Mouse (Mus musculus) adrenal gland, postnatal 4 days (tissue): ENCODE data around the gene Slc45a3. TPM values are rescaled to one million over a fixed set of nuclear protein-coding genes. Genes with fewer than 3 reads are reported as not detected.

Experiments used
- DNase-seq, 2 experiments: peaks; one replicate each; pipeline ENCODE4 v3.0.0; 2021 to 2022; ENCODE audit warnings: low spot score in 2 of 2, mixed read lengths in 2 of 2
- total RNA-seq, 2 experiments: library from RNA; stranded (reverse); gene quantifications; 2 replicates each; pipeline ENCODE4 v1.2.3; 2021

Slc45a3 gene
- total RNA-seq, 2 experiments from 2014 or later = 11.6 to 15.1 TPM

DNA sequence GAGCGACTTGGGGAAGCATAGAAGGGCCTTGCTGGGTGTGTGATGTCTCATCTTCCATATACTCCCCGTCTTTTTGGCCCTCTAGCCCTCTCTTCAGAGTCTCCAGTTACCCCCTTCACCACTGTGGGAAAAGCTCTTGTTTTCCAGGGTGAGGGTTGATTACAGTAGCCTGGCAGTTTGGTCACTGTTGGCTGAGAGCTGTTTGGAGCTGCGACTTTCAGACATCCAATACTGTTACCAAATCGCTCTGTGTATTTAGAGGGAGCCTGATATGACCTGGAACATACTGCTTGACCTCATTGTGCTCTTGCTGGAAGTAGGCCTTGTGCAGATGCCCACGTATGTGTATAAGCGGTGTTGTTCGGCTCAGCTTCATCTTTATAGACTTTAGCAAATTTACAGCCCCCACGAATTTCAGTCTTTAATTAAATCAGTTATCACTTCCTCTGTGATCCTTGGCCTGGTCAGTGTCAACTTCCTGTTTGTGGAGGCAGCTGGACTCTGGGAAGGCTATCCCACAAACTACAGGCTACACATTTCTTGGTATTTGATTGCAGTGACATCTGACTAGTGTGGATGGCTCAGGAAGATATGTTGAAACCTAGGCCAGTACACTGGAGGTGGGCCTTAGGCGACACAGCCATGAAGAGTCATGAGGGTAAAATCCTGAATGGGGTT, 27.5 kb downstream of the Slc45a3 start:
- no peak for DNase-seq

- no peak for DNase-seq
Measured at GRCm38 (mm10) chr1:131992561-131993001, 29.8 kb downstream of the Slc45a3 start.

DNA sequence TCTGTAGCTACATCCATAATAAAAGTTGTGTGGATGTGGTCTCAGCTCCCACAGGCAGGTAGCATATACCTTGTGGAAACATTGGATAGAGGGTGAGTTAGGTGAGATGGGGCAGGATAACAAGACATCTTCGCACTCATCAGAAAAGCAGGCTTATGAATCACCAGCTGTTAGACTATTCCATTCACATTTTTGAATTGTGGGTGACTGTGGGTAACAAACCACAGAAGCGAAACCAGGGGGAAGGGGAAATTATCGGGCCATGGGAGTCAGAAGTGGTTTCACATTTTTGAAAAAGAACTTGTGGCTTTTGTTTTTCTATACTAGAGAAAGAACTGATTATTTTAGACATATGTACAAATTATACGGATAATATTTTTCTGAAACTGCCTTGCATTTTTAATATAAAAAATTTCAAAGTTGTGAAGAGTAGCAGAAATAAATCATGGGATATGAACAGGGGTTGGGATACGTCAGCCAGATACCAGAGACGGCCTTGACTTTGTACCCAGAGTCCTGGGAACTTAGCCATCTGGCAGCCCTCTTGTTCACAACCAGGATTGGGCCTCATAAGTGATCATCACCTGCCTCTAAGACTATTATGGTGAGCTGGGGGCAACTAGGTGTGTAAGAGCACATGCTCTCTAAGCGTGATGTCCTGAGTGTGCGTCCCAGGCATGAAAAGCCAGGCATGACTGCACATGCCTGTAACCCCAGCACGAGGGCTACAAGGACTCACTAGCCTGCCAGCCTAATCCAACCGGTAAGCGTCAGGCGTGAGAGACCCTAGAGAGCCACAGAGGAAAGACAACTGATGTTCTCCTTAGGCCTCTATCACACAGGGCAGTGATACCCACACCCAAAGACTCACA, 30.6 kb downstream of the Slc45a3 start:
- no peak for DNase-seq

GRCm38 (mm10) chr1:131995062-131995461, 32.3 kb downstream of the Slc45a3 start:
- no peak for DNase-seq

DNA sequence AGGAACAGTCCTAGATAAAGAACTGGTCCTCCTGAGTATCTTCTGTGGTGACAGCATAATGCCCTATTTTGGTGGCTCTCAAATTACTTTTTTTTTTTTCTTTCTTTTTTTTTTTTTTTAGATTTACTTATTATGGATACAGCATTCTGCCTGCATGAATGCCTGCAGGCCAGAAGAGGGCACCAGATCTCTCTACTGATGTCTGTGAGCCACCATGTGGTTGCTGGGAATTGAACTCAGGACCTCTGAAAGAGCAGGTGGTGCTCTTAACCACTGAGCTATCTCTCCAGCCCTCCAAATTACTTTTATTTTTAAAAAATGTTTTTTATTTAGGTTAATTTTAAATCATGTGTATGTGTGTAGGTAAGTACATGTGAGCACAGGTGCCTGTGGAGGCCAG, 37.7 kb downstream of the Slc45a3 start:
- DNase-seq = no peak

GRCm38 (mm10) chr1:132001880-132002330, 39.1 kb downstream of the Slc45a3 start:
- DNase-seq = no peak

DNA sequence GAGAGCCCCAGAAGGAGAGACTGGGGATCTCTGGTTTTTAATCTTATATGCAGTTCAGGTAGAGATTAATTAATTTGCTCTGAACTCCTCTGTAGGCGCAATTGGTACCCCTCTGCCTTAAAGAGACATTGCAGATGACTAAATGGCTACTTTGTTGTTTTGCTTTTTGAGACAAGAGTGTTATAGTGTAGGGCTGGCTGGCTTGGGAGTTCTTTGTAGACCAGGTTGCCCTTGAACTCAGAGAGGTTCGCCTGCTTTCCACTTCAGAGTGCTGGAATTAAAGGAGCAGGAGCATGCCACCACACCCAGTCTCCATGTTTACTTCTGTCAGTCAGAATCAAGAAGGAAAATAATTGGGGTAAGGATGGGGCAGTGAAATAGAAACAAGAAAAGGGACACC, 40.3 kb downstream of the Slc45a3 start:
- no peak for DNase-seq

- no peak for DNase-seq
Measured at GRCm38 (mm10) chr1:132003817-132004216, 41.0 kb downstream of the Slc45a3 start.

- no peak for DNase-seq
Measured at GRCm38 (mm10) chr1:132004574-132005180, 41.9 kb downstream of the Slc45a3 start.

- no peak for DNase-seq
Measured at GRCm38 (mm10) chr1:132005466-132005865, 42.7 kb downstream of the Slc45a3 start.

- no peak for DNase-seq
Measured at GRCm38 (mm10) chr1:132006046-132006445, 43.3 kb downstream of the Slc45a3 start.

DNA sequence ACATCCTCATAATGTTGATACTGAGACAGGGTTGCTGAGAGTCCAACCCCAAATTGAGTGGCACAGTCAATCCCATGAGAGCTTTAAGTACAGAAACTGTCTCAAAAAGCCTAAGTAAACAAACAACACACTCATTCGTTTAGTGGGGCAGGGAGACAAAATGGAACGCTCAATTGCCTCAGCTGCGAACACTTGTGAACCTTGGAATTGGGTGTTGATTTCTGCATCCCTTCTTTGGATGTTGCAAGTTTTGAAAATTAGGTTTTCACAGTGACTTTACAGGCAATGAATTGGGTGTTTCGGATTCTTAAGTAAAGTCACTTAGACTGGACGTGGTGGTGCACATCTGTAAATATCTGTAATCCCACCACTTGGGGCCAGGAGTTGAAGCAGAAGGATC, 44.0 kb downstream of the Slc45a3 start:
- DNase-seq = no peak

GRCm38 (mm10) chr1:132007282-132007815, 44.6 kb downstream of the Slc45a3 start, which contains the start of gene Elk4:
Elk4 (plus strand) TSS chr1:132007607.
- peak; percentile 75 to 85 for DNase-seq

DNA sequence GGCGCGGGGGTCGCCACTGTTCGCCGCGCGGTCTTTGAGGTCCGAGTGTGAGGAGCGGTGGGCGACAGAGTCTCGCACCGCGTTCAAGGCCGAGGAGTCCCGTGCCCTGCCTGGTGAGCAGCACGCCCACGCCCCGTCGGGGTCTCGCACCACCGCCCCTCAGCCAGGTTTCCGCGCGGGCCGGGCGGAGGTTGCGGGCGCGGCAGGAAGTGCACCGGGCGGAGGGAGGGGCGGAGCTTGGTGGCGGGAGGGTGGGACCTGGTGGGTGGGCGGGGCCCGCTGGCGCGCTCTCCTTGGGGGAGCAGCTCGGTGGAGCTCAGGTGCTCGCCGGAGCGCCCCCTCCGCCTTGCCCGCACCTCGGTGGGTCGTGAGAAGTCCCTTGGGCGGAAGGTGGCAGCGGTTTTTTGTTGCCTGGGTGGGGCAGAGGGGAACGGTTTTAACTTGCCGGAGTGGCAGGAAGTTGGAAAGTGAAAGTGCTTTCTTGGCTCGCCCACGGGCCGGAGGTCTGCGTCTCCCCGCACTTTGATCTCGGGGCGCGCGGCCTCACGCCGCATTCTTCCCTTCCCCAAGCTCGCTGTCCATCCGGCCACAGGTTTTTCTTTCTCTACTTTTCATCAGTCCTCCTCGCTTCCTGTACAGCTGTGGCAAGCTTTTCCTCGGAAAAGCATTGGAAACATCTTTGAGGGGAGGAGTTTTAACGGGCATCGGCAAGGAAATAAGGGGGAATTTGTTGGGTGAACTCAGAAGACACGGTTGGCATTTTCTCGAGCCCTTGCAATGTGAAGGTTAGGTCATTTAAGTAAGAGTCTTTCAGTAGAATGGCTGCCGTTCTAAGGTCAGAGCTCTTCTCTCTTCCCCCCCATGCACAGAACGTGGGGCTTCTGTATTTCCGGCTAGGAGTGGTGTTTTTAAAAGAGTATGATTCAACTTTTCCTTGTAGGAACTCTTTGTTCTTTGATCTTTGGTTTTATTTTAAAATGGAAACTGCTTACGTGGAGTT, 45.4 kb downstream of the Slc45a3 start:
- peak; percentile 75 to 79 for DNase-seq

- DNase-seq = no peak
Measured at GRCm38 (mm10) chr1:132008881-132009644, 46.3 kb downstream of the Slc45a3 start.

GRCm38 (mm10) chr1:132010632-132011501, 48.1 kb downstream of the Slc45a3 start:
- DNase-seq = no peak

- DNase-seq = no peak
Measured at GRCm38 (mm10) chr1:132011785-132012184, 49.0 kb downstream of the Slc45a3 start.

- DNase-seq = no peak
Measured at GRCm38 (mm10) chr1:132012861-132013260, 50.1 kb downstream of the Slc45a3 start.
